Mouse (Mus musculus): ENCODE data around the gene Cdc42bpb.

GRCm38 (mm10) chr12:111245070-111245469 lies 132.4 kb downstream of the Cdc42bpb start:
- TF ChIP-seq CTCF (IDR thresholded peaks at IDR 0.05; ENCODE audit: extremely low read depth, insufficient read depth, insufficient read length, insufficient replicate concordance) (no peak), POLR2A (IDR thresholded peaks at IDR 0.05; ENCODE audit: low read depth, low read length) (no peak)

Measured in spleen, adult 2 months (tissue).